Mouse (Mus musculus) forebrain, embryonic 10.5 days (tissue): ENCODE measurements around the gene Slc47a2. TPM values are rescaled to one million over a fixed set of nuclear protein-coding genes. Genes with fewer than 3 reads are reported as not detected.

Experiments
- DNase-seq: peaks from one replicate; pipeline ENCODE4 v3.0.0-alpha.2; 2017; ENCODE audit warnings: low spot score; ENCODE audit errors: extremely low spot score
- H3K27ac ChIP-seq: fragments of 300-500 bp; sonication (generic); 2 replicates; pipeline ENCODE4 v1.5.1; 2016; ENCODE audit warnings: mild to moderate bottlenecking
- H3K27me3 ChIP-seq: fragments of 300-500 bp; sonication (generic); 2 replicates; pipeline ENCODE4 v1.6.1; 2016; ENCODE audit warnings: mild to moderate bottlenecking; ENCODE audit not compliant: poor library complexity, severe bottlenecking
- H3K36me3 ChIP-seq: fragments of 300-500 bp; sonication (generic); replicated peaks from 2 replicates; pipeline ENCODE4 v1.6.1; 2016; ENCODE audit warnings: mild to moderate bottlenecking, moderate library complexity
- H3K4me1 ChIP-seq: fragments of 300-500 bp; sonication (generic); 2 replicates; pipeline ENCODE4 v1.6.1; 2016
- H3K4me3 ChIP-seq: fragments of 300-500 bp; sonication (generic); 2 replicates; pipeline ENCODE4 v1.5.1; 2016; ENCODE audit warnings: mild to moderate bottlenecking, moderate library complexity
- H3K9me3 ChIP-seq: fragments of 300-500 bp; sonication (generic); 2 replicates; pipeline ENCODE4 v1.6.1; 2016; ENCODE audit warnings: mild to moderate bottlenecking, moderate library complexity
- WGBS: fragments of 180-500 bp; shearing (Covaris S2); methylation state at CpG from one replicate; pipeline ENCODE4 v1.1.7; 2016; 5-methylcytosine and 5-hydroxymethylcytosine counted together
- polyA plus RNA-seq: library from polyadenylated mRNA; unstranded; fragments of >200 nt; fragmentation: Nextera tagmentation; extraction: Ambion mirVana; gene quantifications from 2 replicates; pipeline ENCODE4 v1.2.1, GENCODE M21; 2016

The Slc47a2 gene
- polyA plus RNA-seq, 1 experiment from 2014 or later = not detected

DNA sequence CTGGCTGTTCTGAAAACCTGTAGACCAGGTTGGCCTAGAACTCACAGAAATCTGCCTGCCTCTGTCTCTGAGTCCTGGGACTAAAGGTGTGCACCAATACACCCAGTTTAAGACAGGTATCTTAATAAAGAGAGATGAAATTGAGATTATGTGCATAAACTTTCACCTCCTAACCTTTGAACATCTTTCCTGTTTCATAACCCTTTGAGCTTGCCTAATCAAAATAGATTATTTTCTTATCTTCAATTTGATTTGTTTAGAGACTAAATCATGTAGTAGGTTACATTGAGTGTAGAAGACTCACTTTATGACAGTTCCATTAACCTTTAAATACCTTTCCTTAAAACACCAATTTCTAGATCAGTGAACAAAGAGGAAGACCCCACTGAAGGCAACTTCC is 71.0 kb downstream of the Slc47a2 start:
- Histone ChIP-seq H3K27ac (no peak overlapping the region), H3K4me1 (peaks cover 7% of the 10 kb centered on the region; the same call in 1 of the 2 replicates), H3K4me3 (no peak overlapping the region), H3K27me3 (peaks cover 19% of the 10 kb centered on the region), H3K36me3 (no peaks in the 10 kb centered on the region), H3K9me3 (no peaks in the 10 kb centered on the region)
- no peak for DNase-seq

DNA sequence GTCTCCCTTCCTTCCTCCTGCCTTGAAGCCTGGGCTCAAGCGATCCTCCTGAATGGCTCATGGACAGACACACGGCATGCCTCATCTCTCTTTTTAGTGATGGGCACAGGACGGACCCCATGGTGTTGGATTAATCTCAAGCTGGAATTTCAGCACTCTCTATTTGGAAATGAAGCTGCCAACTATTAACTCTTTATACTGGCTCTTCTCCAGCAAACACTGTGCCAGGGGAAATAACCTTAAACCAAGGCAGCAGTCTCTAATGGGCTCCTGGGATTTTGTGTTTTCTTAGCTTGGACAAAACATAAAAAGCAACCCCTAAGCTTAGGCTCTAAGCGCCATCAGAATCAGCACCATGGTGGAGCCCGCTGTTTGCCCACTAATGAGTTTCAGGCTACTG is 72.3 kb downstream of the Slc47a2 start:
- peaks cover 19% of the 10 kb centered on the region for H3K27me3 ChIP-seq
- H3K4me3 ChIP-seq = no peak overlapping the region
- DNase-seq = no peak
- H3K9me3 ChIP-seq = no peaks in the 10 kb centered on the region
- 82% methylated on average over 5 of the region's 5 CpGs for whole genome bisulfite sequencing
- no peak overlapping the region for H3K27ac ChIP-seq
- H3K4me1 ChIP-seq = peaks cover 15% of the 10 kb centered on the region
- no peaks in the 10 kb centered on the region for H3K36me3 ChIP-seq

DNA sequence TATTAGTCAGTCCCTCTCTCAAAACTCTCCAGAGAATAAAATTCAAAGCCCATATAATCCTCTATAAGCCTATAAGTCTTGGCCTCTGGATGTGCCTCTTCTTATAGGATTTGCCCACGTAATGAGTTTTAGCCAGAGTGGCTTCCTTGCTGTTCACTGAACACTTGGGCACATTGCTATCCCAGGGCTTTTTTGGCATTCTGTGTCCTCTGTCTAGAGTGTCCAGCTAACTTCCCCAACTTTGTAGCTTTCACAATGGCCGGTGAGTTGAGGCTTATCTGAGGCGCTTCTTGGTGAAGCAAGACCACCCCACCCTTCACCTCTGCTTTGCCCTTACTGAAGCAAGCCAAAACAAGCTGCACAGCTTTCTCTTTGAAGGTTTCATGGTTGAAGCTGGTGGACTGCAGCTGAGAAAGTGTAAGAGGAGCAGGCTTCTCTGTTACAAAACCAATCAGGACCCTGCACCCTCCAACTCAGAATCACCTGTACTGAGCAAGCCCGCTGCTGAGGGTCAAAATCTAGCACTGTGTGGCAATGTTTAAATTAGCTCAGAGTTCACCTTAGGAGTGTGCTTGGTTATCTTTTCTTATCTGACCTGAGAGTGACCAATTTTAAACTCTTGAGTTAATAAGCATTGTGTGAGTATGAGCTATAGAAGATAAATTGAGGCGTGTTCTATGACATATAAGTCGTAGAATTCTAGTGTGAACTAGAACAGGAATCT is 73.9 kb downstream of the Slc47a2 start:
- Histone ChIP-seq H3K27ac (no peak overlapping the region), H3K4me3 (no peak overlapping the region), H3K4me1 (peaks cover 15% of the 10 kb centered on the region), H3K27me3 (peaks cover 19% of the 10 kb centered on the region), H3K9me3 (no peaks in the 10 kb centered on the region), H3K36me3 (peaks cover 6% of the 10 kb centered on the region)
- 92% methylated on average over 6 of the region's 6 CpGs for WGBS
- no peak for DNase-seq

DNA sequence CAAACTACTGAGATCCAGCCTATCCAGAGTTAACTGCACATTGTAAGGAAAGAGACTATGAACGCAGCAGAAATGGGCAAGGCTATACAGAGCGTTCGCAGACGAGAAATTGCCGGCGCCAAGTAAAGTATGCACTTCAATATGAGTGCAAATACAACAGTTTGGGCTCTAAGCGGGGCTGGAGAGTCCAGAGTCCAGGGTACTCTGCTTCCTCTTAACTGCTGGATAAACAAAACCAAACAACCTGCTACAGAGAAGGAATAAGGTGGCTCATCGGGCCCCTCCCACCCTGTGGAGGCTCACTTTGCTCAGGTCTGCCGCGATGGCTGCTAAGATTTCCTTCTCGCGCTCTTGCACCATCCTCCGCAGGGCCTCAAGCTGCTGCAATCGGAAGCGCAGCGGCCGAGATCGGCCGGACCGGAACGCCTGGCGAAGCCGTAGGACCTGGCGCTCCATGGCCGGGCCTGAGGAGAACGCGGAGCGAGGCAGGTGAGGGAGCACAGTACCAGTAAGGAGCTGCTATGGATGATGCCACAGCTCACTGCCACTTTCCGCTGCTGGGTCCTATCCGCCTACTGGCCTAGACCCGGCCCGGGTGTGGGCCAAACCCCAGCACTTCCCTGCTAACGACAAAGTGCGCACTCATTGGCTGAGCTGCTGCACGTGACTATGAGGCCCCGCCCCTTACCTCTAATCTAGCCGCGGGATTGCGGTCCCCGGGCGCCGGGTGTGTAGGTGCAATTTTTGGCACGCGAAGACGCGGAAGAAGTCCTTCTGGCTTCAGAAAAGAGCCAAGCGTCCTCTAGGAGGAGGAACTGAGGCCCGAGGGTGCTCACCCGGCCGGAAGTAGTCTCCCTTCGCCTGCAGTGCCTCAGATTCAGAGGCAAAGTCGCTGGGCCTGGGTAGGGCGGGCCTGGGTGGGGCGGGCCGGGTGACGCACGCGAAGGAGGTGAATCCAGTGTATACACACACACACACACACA is 75.8 kb downstream of the Slc47a2 start, which contains the start of gene Aldh3a2:
TSS of gene Aldh3a2 (minus strand) at position 914 of the 983 bp plus-strand sequence.
- peak within 1 kb of the TSS; percentile 72 for H3K4me3 ChIP-seq
- WGBS = under 1% methylated on average over 58 of the region's 58 CpGs
- DNase-seq = peak; percentile 93
- H3K9me3 ChIP-seq = no peaks in the 10 kb centered on the region
- H3K27ac ChIP-seq = peak within 1 kb of the TSS; percentile 92
- H3K4me1 ChIP-seq = peaks cover 15% of the 10 kb centered on the region
- peaks cover 19% of the 10 kb centered on the region for H3K27me3 ChIP-seq
- peaks cover 25% of the 10 kb centered on the region for H3K36me3 ChIP-seq

DNA sequence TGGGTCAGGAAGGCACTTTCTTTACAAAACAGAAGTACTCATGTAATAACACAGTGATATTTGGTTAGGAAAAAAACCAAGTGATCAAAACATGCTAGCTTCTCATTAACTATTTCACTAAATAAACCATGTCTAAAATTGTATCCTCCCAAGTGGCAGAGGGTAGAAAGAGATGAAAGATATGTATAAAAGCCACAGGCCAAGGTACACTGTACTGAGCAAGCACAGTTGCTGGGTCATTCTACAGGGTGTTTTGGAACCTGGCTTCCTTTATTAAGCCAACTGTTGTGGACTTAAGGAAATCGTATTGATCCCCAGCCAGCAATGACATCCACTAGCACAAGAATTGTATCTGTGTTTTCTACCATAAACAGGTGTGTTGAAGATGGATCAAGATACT is 78.8 kb downstream of the Slc47a2 start:
- Histone ChIP-seq H3K4me1 (peaks cover 15% of the 10 kb centered on the region), H3K36me3 (peaks cover 49% of the 10 kb centered on the region)
- WGBS = 95% methylated on average over 1 of the region's 1 CpGs

DNA sequence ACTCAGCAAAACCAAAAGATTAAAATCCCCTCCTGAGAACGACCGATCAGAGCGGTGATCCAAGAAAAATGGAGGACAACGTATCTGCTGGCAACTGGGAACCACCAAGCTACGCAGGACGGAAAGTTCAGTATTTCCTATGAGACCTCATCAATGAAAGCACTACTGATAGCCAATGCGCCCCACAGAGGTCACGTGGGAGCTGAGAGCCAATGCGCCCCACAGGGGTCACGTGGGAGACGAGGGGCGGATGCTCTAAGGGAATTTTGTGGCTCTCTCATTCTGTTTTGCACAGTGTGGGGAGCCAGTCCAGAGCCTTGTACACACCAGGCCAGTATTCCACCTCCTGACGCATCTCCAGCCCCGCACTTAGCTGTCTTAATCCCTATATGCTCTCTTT is 80.1 kb downstream of the Slc47a2 start:
- H3K9me3 ChIP-seq = no peaks in the 10 kb centered on the region
- 94% methylated on average over 14 of the region's 14 CpGs for WGBS
- H3K4me3 ChIP-seq = no peak overlapping the region
- no peak overlapping the region for H3K27ac ChIP-seq
- H3K36me3 ChIP-seq = peaks cover 62% of the 10 kb centered on the region
- no peaks in the 10 kb centered on the region for H3K27me3 ChIP-seq
- H3K4me1 ChIP-seq = peaks cover 13% of the 10 kb centered on the region
- DNase-seq = no peak

More for the DNA sequence above, 78.8 kb downstream of the Slc47a2 start:
- Histone ChIP-seq H3K9me3 (no peaks in the 10 kb centered on the region), H3K4me3 (no peak overlapping the region), H3K27ac (no peak overlapping the region), H3K27me3 (peaks cover 12% of the 10 kb centered on the region)
- no peak for DNase-seq

DNA sequence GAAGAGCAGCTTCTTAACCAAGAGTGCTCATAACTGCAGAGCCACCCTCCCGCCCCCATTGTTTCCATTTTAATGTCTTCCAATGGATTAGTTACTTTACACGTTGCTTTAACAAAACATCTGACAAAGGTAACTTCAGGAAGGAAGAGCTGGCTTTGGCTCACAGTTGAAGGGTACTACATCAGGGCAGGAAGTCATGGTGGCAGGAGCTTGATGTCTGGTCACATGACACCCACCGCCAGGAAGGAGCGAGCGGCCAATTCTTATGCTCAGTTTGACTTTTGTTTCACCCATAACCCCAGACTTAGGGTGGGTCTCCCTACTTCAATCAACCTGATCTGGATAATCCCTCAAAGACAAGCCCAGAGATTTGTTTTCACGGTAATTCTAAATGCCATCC is 83.6 kb downstream of the Slc47a2 start:
- Histone ChIP-seq H3K4me3 (no peak overlapping the region), H3K27ac (no peak overlapping the region), H3K36me3 (peaks cover 88% of the 10 kb centered on the region), H3K27me3 (no peaks in the 10 kb centered on the region), H3K9me3 (no peaks in the 10 kb centered on the region), H3K4me1 (no peaks in the 10 kb centered on the region)
- DNase-seq = no peak
- 89% methylated on average over 6 of the region's 6 CpGs for WGBS

DNA sequence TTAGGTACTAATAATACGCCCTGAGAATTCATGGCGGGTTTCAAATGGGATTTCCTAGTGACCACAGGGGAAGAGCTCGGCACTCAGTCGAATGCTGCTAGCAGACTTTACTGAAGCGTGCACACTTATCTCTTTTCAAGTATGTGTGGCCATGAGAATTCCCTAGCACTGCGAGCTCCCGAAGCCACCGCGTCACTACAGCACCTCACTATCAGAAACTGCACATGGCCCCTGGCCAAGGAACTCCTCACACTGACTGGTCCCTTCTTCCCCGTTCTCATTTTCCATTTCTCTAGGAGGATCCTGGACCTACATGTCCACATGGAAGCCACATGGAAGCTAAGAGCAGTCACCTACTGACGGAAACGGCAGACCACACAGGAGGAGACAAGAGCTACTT is 89.9 kb downstream of the Slc47a2 start:
- Histone ChIP-seq H3K4me3 (no peak overlapping the region), H3K9me3 (no peaks in the 10 kb centered on the region), H3K36me3 (peaks cover 66% of the 10 kb centered on the region), H3K27ac (no peak overlapping the region), H3K4me1 (no peaks in the 10 kb centered on the region), H3K27me3 (no peaks in the 10 kb centered on the region)
- no peak for DNase-seq
- 96% methylated on average over 12 of the region's 12 CpGs for WGBS

DNA sequence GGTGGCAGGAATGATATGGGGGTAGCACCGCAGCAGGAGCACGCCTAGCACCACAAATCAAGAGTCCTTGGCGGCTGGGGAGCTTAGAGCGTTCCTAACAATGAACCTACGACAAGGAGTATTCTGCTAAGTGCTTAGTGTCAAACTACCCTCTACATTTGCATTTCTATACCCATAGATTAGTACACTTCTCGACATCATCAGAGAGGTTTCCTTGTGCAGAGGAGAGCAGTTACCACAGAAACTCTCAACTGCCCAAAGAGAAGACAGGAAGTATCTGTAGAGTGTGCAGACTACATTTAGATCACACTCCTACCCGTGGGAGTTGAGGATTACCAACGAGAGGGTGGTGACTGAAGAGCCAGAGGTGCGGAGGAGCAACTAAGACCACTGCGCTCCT is 90.9 kb downstream of the Slc47a2 start:
- no peaks in the 10 kb centered on the region for H3K4me1 ChIP-seq
- no peak overlapping the region for H3K27ac ChIP-seq
- H3K4me3 ChIP-seq = no peak overlapping the region
- no peaks in the 10 kb centered on the region for H3K27me3 ChIP-seq
- DNase-seq = no peak
- no peaks in the 10 kb centered on the region for H3K9me3 ChIP-seq
- H3K36me3 ChIP-seq = peaks cover 59% of the 10 kb centered on the region
- 78% methylated on average over 10 of the region's 10 CpGs for WGBS

Other genes starting within 250 kb of the Slc47a2 start
- gene Tnfrsf13b, start 216.1 kb downstream of the Slc47a2 start, polyA plus RNA-seq = 0.63 and 1.3 TPM in 2 replicates
- gene Usp22, start 167.8 kb downstream of the Slc47a2 start, polyA plus RNA-seq = 177 and 178 TPM in 2 replicates
- gene Aldh3a1, start 135.3 kb downstream of the Slc47a2 start, polyA plus RNA-seq = not detected in 2 replicates
- gene Aldh3a2, start 75.4 kb downstream of the Slc47a2 start, polyA plus RNA-seq = 19.3 and 19.4 TPM in 2 replicates
- gene Slc47a1, start 35.5 kb upstream of the Slc47a2 start, polyA plus RNA-seq = 0.17 TPM in 1 of 2 replicates, not detected in the other
- 0.26 and 0.36 TPM in 2 replicates for gene Rnf112, start 111.3 kb upstream of the Slc47a2 start, polyA plus RNA-seq
- gene Mfap4, start 142.6 kb upstream of the Slc47a2 start, polyA plus RNA-seq = 50.9 and 53.9 TPM in 2 replicates
- gene Mapk7, start 151.5 kb upstream of the Slc47a2 start, polyA plus RNA-seq = 82.8 and 84.4 TPM in 2 replicates
- gene B9d1, start 162.3 kb upstream of the Slc47a2 start, polyA plus RNA-seq = 53.0 and 53.3 TPM in 2 replicates
- 22.5 and 23.4 TPM in 2 replicates for gene Epn2, start 236.8 kb upstream of the Slc47a2 start, polyA plus RNA-seq